Mouse (Mus musculus) hindbrain, embryonic 16.5 days (tissue): ENCODE measurements at regions not wholly inside any gene's neighbourhood (a gene's known extent, or its start where the extent isn't known, plus 50 kb on each side); places are given as distances from the start of the nearest gene placed in this dataset.

Experiments used
- ATAC-seq: fragments of 200-750 bp; cut with Nextera tagmentation; 2 replicates; pipeline ENCODE4 v1.8.0; 2017; ENCODE audit warnings: moderate TSS enrichment, moderate library complexity
- H3K27ac ChIP-seq: fragments of 300-500 bp; sonication (generic); 2 replicates; pipeline ENCODE4 v1.5.1; 2014; ENCODE audit warnings: low read depth, mild to moderate bottlenecking, control low read depth, low read length, moderate library complexity
- H3K27me3 ChIP-seq: fragments of 300-500 bp; sonication (generic); replicated peaks from 2 replicates; pipeline ENCODE4 v1.6.1; 2014; ENCODE audit warnings: low read length; ENCODE audit not compliant: control insufficient read depth, insufficient read depth
- H3K36me3 ChIP-seq: fragments of 300-500 bp; sonication (generic); 2 replicates; pipeline ENCODE4 v1.6.1; 2014; ENCODE audit warnings: mild to moderate bottlenecking, low read length, moderate library complexity, mixed read lengths; ENCODE audit not compliant: control insufficient read depth, insufficient read depth
- H3K4me1 ChIP-seq: fragments of 300-500 bp; sonication (generic); 2 replicates; pipeline ENCODE4 v1.6.1; 2014; ENCODE audit warnings: low read depth, low read length; ENCODE audit not compliant: control insufficient read depth, insufficient read depth
- H3K4me2 ChIP-seq: fragments of 300-500 bp; sonication (generic); 2 replicates; pipeline ENCODE4 v1.6.1; 2014; ENCODE audit warnings: mild to moderate bottlenecking, low read length, control low read depth, moderate library complexity
- H3K4me3 ChIP-seq: fragments of 300-500 bp; sonication (generic); 2 replicates; pipeline ENCODE4 v1.5.1; 2014; ENCODE audit warnings: mild to moderate bottlenecking, low read length, control low read depth, moderate library complexity
- H3K9ac ChIP-seq: fragments of 300-500 bp; sonication (generic); 2 replicates; pipeline ENCODE4 v1.6.1; 2014; ENCODE audit warnings: low read depth, mild to moderate bottlenecking, control low read depth, low read length, moderate library complexity
- H3K9me3 ChIP-seq: fragments of 300-500 bp; sonication (generic); 2 replicates; pipeline ENCODE4 v1.6.1; 2014; ENCODE audit warnings: mild to moderate bottlenecking, low read length, moderate library complexity; ENCODE audit not compliant: control insufficient read depth
- WGBS: fragments of 180-500 bp; shearing (Covaris S2); extraction: QIAGEN DNeasy Blood & Tissue Kit; methylation state at CpG from one replicate; pipeline ENCODE4 v1.1.7; 2014; 5-methylcytosine and 5-hydroxymethylcytosine counted together

GRCm38 (mm10) chr5:97693333-97693940, 236.6 kb upstream of the Gk2 start:
- Histone ChIP-seq H3K4me3 (no peak overlapping the region), H3K9ac (no peak overlapping the region), H3K36me3 (no peaks in the 10 kb centered on the region), H3K4me2 (no peak overlapping the region), H3K4me1 (no peaks in the 10 kb centered on the region), H3K27me3 (no peaks in the 10 kb centered on the region), H3K27ac (no peak overlapping the region), H3K9me3 (no peaks in the 10 kb centered on the region)
- ATAC-seq, result no peak
- WGBS, result 86% methylated on average over 10 of the region's 10 CpGs

GRCm38 (mm10) chr5:97685443-97685842, 228.6 kb upstream of the Gk2 start:
- Histone ChIP-seq H3K4me2 (no peak overlapping the region), H3K4me3 (no peak overlapping the region), H3K27me3 (no peaks in the 10 kb centered on the region), H3K9ac (no peak overlapping the region), H3K9me3 (no peaks in the 10 kb centered on the region), H3K27ac (no peak overlapping the region), H3K36me3 (no peaks in the 10 kb centered on the region), H3K4me1 (no peaks in the 10 kb centered on the region)
- no peak for ATAC-seq

- H3K27ac ChIP-seq, result no peak overlapping the region
- no peak overlapping the region for H3K4me2 ChIP-seq
- no peak overlapping the region for H3K9ac ChIP-seq
- no peaks in the 10 kb centered on the region for H3K27me3 ChIP-seq
- WGBS, result 73% methylated on average over 4 of the region's 4 CpGs
- no peaks in the 10 kb centered on the region for H3K9me3 ChIP-seq
- H3K4me3 ChIP-seq, result no peak overlapping the region
- H3K4me1 ChIP-seq, result no peaks in the 10 kb centered on the region
- no peak for ATAC-seq
- H3K36me3 ChIP-seq, result no peaks in the 10 kb centered on the region
Measured at GRCm38 (mm10) chr5:97684592-97685258, 227.9 kb upstream of the Gk2 start.

- 43% methylated on average over 3 of the region's 3 CpGs for whole genome bisulfite sequencing
- Histone ChIP-seq H3K9ac (no peak overlapping the region), H3K9me3 (no peaks in the 10 kb centered on the region), H3K27ac (no peak overlapping the region), H3K4me1 (no peaks in the 10 kb centered on the region), H3K4me2 (no peak overlapping the region), H3K4me3 (no peak overlapping the region), H3K36me3 (no peaks in the 10 kb centered on the region), H3K27me3 (no peaks in the 10 kb centered on the region)
- no peak for ATAC-seq
Measured at GRCm38 (mm10) chr5:97669726-97670125, 212.9 kb upstream of the Gk2 start.

- no peak overlapping the region for H3K4me3 ChIP-seq
- H3K27me3 ChIP-seq, result no peaks in the 10 kb centered on the region
- H3K4me1 ChIP-seq, result no peaks in the 10 kb centered on the region
- no peak overlapping the region for H3K27ac ChIP-seq
- H3K9ac ChIP-seq, result no peak overlapping the region
- ATAC-seq, result no peak
- WGBS, result 79% methylated on average over 12 of the region's 12 CpGs
- no peak overlapping the region for H3K4me2 ChIP-seq
- no peaks in the 10 kb centered on the region for H3K9me3 ChIP-seq
- no peaks in the 10 kb centered on the region for H3K36me3 ChIP-seq
Measured at GRCm38 (mm10) chr5:97656167-97656924, 199.5 kb upstream of the Gk2 start.

GRCm38 (mm10) chr5:97655266-97655665, 198.4 kb upstream of the Gk2 start:
- WGBS, result 80% methylated on average over 6 of the region's 6 CpGs
- Histone ChIP-seq H3K4me1 (no peaks in the 10 kb centered on the region), H3K27ac (no peak overlapping the region), H3K4me2 (no peak overlapping the region), H3K9ac (no peak overlapping the region), H3K36me3 (no peaks in the 10 kb centered on the region), H3K9me3 (no peaks in the 10 kb centered on the region), H3K4me3 (no peak overlapping the region), H3K27me3 (no peaks in the 10 kb centered on the region)
- ATAC-seq, result no peak

- 38% methylated on average over 12 of the region's 12 CpGs for WGBS
- H3K27ac ChIP-seq, result no peak overlapping the region
- H3K4me1 ChIP-seq, result no peaks in the 10 kb centered on the region
- H3K4me3 ChIP-seq, result peak overlapping the region; percentile 16; the same call in 1 of the 2 replicates
- H3K9me3 ChIP-seq, result no peaks in the 10 kb centered on the region
- H3K9ac ChIP-seq, result no peak overlapping the region
- ATAC-seq, result no peak
- H3K36me3 ChIP-seq, result no peaks in the 10 kb centered on the region
- no peaks in the 10 kb centered on the region for H3K27me3 ChIP-seq
- peak overlapping the region; percentile 47 for H3K4me2 ChIP-seq
Measured at GRCm38 (mm10) chr5:97654414-97654813, 197.6 kb upstream of the Gk2 start.

GRCm38 (mm10) chr5:97642251-97642650, 185.4 kb upstream of the Gk2 start:
- WGBS, result 90% methylated on average over 13 of the region's 13 CpGs
- no peaks in the 10 kb centered on the region for H3K9me3 ChIP-seq
- H3K36me3 ChIP-seq, result no peaks in the 10 kb centered on the region
- H3K27me3 ChIP-seq, result no peaks in the 10 kb centered on the region
- H3K4me2 ChIP-seq, result no peak overlapping the region
- H3K4me3 ChIP-seq, result no peak overlapping the region
- no peaks in the 10 kb centered on the region for H3K4me1 ChIP-seq
- no peak overlapping the region for H3K9ac ChIP-seq
- H3K27ac ChIP-seq, result no peak overlapping the region
- ATAC-seq, result no peak

- no peak overlapping the region for H3K27ac ChIP-seq
- H3K9me3 ChIP-seq, result no peaks in the 10 kb centered on the region
- 90% methylated on average over 12 of the region's 12 CpGs for WGBS
- no peak overlapping the region for H3K4me2 ChIP-seq
- no peak for ATAC-seq
- no peaks in the 10 kb centered on the region for H3K4me1 ChIP-seq
- H3K4me3 ChIP-seq, result no peak overlapping the region
- H3K9ac ChIP-seq, result no peak overlapping the region
- no peaks in the 10 kb centered on the region for H3K27me3 ChIP-seq
- H3K36me3 ChIP-seq, result no peaks in the 10 kb centered on the region
Measured at GRCm38 (mm10) chr5:97641646-97642045, 184.8 kb upstream of the Gk2 start.
